Mouse (Mus musculus) leukemia stem cell, adult 10-12 weeks (primary cell): ENCODE measurements around the gene Ppm1k. TPM values are rescaled to one million over a fixed set of nuclear protein-coding genes. Genes with fewer than 3 reads are reported as not detected.

ENCODE experiments used
- polyA plus RNA-seq: library from polyadenylated mRNA; stranded (reverse); fragments of >175 nt; gene quantifications from 2 replicates; pipeline ENCODE4 v1.2.3, GENCODE M21; 2012; ENCODE audit warnings: low replicate concordance

The Ppm1k gene
- 0.03 and 0.08 TPM in 2 replicates for polyA plus RNA-seq

GRCm38 (mm10) chr6:57535386-57535936 lies at the start of gene Ppm1k:
Gene Ppm1k, minus strand, starts transcription at chr6:57535468.

DNA sequence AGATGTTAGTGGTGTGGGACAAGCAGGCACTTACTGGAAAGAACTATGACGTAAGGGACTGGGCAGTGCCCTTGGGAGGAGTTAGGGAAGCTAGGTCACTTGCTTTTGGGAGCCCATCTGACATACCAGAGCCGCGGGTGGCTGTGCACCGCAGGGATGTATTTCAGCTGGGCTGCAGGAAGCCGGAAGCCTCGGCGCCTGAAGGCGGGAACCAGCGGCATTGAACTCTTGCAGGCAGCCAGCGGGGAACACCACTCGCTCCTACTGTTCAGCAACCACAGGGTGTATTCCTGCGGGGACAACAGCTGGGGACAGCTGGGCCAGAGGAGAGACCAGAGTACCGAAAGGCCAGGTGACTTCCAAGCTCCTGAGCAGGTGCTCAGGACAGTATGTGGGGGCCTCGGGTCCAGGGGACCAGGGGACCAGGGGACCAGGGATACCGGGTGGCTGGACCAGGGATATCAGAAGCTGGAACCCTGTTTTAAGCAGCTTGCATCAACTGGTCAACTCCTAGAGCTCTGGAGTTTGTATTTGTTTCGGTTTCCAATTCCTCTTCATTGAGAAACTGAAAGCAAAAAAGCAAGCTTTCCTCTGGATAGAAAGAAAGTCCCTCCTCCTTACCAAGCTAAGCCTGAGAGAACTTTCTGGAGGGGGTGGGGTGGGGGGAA lies 45.7 kb upstream of the Ppm1k start, which contains the start of gene Herc6:
TSS of gene Herc6 (plus strand) at position 120 of the 668 bp plus-strand sequence.

Other genes with a start within 250 kb of the Ppm1k start
- gene Vmn1r16, start 206.0 kb downstream of the Ppm1k start, polyA plus RNA-seq = not detected in 2 replicates
- not detected in 2 replicates for gene Vmn1r17, start 171.7 kb downstream of the Ppm1k start, polyA plus RNA-seq
- gene Vmn1r18, start 139.7 kb downstream of the Ppm1k start, polyA plus RNA-seq = not detected in 2 replicates
- not detected in 2 replicates for gene Vmn1r19, start 131.7 kb downstream of the Ppm1k start, polyA plus RNA-seq
- gene Vmn1r20, start 106.5 kb downstream of the Ppm1k start, polyA plus RNA-seq = not detected in 2 replicates
- gene Herc6, start 45.5 kb upstream of the Ppm1k start, polyA plus RNA-seq = 19.3 and 37.1 TPM in 2 replicates
- 10.8 and 14.5 TPM in 2 replicates for gene Pyurf, start 156.6 kb upstream of the Ppm1k start, polyA plus RNA-seq
- gene Lancl2, start 167.1 kb upstream of the Ppm1k start, polyA plus RNA-seq = 29.2 and 31.0 TPM in 2 replicates